Mouse (Mus musculus) ovary, postnatal 36 days (tissue): Measurements from ENCODE around the gene Ppp1ca.

Experiments
- DNase-seq: peaks from one replicate; pipeline ENCODE4 v3.0.0; 2022; ENCODE audit warnings: low spot score, mixed read lengths

Ppp1ca gene

DNA sequence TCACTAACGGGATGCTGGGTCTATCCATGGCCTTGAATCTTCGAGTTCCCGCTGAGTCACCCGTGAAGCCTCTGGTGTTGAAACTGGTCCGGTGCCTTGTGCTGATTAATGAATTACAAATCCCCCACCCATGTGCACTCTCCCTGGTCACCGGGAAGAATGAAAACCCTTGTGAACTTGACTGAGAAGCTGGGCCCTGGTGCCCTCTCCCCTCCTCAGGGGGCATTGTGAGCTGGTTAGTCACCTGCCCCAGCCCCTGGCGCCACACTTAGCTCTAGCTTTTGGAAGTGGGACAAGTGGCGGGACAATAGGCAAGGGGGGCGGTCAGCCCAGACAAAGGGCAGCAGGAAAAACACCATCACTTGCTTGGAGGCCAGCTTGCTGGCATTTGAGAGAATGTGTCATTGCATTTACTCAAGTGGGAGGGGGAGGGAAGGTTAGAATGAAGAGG, 21.7 kb downstream of the Ppp1ca start:
- no peak for DNase-seq

DNA sequence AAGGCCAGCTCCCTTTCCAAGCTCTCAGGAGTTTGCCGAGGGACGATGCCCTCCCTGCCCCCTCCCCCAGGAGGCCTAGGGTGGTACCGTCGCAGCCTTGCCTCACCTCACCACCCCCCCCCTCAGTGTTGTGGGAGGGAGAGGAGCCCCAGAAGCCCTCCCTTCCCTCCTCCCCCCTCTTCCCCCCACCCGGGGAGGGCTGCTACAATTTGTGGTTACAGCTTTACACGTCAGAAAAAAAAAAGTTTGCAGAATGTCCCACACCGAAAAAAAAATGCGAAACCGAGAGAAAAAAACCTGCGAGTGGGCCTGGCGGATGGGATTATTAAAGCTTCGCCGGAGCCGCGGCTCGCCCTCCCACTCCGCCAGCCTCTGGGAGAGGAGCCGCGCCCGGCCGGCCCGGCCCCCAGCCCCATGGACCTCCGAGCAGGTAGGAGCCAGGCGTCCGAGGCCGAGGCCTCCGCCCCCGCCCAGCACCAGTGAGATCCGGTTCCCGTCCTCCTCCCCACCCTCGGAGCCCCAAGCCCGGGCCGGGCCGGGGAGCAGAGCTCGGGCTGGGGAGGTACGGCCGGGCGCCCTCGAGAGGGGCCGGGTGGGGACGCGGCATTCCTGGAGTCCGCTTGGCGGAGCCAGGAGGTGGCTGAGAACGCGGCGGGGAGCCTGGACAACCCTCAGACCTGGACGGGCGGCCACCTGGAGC, 22.4 kb downstream of the Ppp1ca start, which contains the start of the genes Clcf1 and AC109138.7:
TSS of gene Clcf1 (plus strand) at position 168 of the 700 bp plus-strand sequence.
TSS of gene AC109138.7 (plus strand) at position 287 of the 700 bp plus-strand sequence.
- peak; percentile 58 for DNase-seq

DNA sequence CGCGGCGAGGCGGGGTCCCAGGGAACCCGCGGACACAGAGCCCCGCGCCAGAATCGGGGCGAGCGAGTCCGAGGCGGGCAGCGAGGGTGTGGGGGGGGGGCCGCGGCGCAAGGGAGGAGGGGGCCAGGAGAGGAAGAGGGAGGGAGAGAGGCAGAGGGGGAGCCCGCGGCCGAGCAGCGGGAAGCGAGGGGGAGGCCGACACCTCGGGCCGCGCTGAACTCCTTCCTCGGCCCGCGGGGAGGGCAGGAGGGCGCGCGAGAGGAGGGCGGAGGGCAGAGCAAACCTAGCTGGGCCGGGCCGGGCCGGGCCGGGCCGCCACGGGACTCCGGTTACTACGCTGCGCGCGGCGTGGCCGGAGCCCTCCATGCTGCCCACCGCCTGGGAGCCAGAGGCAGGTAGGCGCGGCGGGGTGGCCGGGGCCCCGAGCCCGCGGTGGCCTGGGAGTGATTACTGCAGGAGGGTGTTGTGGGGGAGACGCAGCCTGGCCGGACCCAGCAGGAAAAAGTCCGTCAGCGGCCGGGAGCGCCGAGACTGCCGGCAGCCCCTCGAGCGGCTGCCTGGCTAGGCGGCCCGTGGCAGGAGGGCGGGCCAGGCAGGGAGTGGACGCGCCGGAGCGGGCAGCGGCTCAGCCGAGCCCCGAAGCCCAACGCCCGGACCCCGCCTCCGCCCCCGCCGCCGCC, 23.0 kb downstream of the Ppp1ca start:
- no peak for DNase-seq

DNA sequence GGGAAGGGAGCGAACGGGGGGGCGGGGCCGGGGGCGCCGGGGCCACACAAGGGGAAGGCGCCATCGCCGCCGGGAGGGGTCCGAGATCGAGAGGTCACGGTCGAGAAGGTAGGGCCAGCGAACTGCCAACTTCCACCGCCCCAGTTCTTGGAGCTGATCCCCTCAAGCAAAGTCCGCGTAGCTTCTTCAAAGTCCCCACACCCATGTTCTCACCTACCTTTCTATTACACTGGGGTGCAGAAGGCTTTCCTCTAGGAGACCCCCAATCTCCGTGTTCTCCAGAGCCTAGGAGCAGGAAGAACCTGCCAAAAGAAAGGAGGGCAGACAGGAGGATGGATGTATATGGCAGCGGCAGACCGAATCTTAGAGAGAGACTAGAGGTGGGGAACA, 23.6 kb downstream of the Ppp1ca start:
- DNase-seq: no peak

DNA sequence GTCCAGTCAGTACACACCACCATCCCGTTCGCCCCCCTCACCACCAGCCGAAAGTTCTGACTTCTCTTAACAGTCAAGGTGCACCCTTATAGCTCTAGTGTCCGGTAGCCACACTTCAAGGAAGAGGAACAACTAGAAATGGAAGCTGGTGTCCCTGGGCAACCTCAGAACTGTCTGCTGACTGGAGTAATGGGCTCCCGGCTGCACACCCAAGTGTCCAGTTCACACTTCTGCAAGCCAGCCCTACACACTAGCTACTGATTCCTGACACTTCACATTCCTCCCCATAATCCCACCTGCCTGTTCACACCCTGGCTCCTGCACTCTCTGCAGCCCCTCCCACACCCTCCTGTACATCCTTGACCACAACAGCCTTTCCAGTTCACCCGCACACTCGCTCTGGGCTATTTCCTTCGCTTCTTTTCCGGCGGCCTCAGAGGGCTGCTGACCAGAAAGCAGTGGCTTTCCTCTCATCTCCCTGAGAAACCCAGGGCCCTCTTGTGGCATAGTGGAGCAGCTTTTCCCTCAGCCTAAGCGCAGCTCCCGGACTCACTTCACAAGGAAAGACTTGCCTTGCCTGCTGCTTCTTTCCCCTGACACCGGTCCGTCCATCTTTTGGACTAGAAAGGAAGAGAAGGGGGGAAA, 24.3 kb downstream of the Ppp1ca start:
- DNase-seq: no peak

DNA sequence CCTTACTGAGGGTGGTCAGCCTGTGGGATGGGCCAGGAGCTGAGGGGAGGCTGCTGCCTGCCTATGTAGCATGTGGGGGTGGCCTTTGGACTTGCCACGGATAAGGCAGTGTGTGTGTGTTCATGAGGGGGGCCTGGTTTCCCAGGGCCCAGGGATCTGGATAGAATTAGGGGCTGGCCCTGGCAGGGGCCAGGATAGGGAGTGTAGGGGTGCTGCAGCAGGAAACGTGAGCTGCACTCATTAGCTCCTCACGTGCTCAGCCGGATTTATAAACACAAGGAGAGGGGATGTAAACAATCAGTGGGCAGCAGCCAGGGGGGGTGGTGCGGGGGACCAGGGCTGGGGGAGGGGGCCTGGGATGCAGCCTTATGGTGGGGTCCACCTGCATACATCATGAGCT, 25.3 kb downstream of the Ppp1ca start:
- DNase-seq: no peak

DNA sequence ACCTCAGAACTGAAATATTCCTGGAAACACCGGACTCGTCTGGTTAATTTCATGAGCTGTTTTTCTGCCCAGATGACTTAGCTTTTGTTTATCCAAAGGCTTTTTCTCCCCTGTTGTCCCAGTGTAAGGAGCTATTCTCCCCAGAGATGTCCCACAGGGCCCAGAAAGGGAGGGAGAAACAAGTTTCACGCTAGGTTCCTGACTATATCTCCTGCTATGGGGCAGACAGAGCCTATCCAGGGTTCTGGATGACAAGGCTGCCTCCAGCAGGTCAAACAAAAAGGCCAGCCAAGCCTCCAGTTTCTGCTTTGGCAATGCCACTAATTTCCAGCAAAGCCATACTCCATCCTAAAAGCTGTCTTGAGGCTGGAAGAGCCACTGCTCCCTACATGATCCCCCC, 26.0 kb downstream of the Ppp1ca start:
- no peak for DNase-seq

DNA sequence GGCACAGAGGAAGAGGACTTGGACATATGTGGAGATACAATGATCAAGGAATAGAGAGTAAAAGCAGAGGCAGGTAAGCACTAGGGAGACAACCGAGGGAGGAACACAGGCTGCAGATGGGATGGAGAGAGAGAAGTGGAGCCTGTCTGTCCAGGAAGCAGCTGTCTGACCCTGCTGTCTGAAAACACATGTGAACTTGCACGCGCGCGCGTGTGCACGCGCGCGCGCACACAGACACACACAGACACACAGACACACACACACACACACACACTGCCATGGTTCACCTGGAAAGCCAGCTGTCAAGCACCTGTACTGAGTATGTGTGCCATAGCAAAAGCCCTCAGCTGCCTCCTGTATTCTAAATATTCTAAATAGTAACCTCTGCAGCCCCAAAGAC, 26.4 kb downstream of the Ppp1ca start:
- no peak for DNase-seq

DNA sequence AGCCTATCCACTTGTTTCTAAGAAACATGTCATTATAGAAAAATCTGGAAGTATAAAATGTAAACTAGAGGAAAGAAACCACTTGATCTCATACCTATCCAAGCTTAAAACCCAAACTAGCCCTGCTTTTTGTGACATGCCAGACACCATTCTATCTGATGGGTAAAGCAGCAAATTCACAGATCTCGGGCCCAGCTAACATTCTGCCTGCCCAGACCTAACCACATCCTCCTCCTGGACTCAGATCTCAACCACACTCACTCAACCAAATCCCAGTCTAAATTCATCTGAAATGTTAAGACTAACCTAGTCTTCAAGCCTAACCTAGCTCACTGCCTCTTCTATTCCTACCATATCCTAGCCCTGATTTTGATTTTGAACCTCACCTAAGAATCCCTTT, 26.9 kb downstream of the Ppp1ca start:
- no peak for DNase-seq

DNA sequence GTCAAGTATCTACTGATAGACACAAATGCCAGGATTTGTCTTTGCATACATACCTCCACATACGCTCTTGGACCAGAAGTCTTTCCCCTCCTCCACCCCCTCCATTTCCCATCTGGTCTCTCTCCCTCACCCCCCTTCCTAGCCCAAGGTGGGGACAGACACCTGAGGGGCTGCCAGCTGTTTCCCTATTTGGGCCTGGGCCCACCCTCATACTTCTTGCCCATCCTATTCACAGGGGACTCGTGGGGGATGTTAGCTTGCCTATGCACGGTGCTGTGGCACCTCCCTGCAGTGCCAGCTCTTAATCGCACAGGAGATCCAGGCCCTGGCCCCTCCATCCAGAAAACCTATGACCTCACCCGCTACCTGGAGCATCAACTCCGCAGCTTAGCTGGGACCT, 28.1 kb downstream of the Ppp1ca start:
- DNase-seq: no peak

DNA sequence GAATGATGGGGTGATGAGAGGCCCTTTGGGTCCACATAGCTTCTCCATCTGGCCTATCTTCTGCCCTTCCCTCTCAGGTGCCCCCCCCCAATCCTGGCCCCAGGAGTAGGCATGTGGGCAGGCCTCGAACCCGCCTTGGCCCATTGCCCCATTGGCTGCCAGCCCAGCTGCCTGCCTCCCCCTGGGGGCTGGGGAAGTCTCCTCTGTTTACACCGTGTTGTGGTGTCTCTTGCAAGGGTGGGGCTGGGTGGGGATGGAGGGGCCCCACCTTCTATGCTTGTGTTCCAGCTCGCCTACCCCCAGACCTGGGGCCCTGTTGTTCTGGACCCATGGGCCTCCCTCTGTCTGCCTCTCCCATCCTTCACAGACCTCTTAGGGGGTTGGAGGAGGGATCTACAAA, 28.6 kb downstream of the Ppp1ca start:
- DNase-seq: no peak

DNA sequence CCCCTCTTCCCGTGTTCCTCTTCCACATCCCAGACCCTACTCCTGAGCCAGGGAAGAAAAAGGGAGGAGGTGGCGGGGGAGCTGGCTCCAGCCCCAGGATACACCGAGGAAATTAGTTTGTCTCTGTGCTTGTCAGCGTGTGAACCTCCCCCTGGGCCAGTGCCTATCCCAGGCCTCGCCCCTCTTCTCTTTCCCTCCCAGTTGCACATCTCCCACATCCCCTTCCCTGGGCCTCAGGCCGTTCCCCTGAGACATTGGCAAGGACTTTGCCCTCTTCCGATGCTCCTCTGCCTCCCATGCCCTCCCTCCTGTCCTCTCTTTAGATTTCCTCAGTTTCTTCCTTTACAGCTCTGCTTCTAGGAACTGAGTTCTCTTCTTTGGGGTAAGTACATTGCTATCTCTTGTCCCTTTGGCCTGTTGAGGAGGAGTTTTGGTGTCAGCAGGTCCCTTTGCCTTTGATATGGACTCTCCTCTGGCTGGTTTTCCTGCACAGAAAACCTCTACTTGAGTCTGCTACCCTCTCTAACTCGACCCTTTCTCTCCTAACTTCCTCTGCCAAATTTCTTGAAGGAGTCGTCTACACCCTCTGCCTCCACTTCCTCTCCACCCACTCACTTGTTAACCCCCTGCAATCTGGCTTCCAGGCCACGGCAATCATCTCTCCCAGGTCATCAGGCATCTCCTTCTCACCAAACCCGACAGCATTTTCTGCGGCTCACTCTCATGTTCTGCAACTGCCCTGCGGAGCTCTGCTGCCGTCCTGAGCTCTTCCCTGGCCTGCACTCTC, 29.3 kb downstream of the Ppp1ca start:
- DNase-seq: no peak

DNA sequence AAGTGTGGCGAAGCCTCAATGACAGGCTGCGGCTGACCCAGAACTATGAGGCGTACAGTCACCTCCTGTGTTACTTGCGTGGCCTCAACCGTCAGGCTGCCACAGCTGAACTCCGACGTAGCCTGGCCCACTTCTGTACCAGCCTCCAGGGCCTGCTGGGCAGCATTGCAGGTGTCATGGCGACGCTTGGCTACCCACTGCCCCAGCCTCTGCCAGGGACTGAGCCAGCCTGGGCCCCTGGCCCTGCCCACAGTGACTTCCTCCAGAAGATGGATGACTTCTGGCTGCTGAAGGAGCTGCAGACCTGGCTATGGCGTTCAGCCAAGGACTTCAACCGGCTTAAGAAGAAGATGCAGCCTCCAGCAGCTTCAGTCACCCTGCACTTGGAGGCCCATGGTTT, 30.3 kb downstream of the Ppp1ca start:
- DNase-seq: no peak

DNA sequence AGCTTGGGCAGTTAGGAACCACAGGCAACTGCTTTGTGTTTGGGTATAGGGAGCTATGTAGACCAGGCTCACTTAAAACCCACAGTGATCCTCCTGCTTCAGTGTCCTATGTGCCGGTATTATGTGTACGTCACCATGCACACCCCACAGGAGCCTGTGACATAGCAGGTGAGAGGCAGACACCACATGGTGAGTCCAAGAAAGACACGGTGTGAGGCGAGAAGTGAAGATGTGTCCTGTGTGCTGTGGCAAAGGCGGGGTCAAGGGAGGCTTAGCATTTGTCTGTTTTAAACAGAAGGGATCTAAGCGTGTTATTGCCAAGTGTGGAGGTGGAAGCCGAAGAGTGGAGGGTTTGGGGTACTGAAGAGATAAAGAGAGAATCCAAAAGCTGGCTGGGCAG, 34.9 kb downstream of the Ppp1ca start:
- DNase-seq: no peak

DNA sequence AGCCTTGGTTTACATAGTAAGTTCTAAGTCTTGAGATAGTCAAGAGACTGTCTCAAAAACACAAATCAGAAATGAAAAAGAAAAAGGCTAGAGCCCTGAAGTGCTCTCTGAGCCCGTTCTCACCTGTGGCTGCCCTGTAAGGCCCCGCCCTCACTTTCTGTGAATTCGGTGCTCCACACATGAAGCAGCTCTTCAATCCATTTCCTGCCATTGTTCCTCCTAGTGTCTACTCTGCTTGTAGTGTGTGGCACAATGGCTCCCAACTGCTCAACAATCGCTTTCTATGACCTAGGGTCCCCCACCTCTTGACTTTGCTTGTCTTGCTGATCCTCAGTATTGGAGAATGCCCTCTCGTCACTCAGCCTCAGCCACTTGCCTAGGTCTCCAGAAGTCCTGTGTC, 35.6 kb downstream of the Ppp1ca start:
- no peak for DNase-seq

DNA sequence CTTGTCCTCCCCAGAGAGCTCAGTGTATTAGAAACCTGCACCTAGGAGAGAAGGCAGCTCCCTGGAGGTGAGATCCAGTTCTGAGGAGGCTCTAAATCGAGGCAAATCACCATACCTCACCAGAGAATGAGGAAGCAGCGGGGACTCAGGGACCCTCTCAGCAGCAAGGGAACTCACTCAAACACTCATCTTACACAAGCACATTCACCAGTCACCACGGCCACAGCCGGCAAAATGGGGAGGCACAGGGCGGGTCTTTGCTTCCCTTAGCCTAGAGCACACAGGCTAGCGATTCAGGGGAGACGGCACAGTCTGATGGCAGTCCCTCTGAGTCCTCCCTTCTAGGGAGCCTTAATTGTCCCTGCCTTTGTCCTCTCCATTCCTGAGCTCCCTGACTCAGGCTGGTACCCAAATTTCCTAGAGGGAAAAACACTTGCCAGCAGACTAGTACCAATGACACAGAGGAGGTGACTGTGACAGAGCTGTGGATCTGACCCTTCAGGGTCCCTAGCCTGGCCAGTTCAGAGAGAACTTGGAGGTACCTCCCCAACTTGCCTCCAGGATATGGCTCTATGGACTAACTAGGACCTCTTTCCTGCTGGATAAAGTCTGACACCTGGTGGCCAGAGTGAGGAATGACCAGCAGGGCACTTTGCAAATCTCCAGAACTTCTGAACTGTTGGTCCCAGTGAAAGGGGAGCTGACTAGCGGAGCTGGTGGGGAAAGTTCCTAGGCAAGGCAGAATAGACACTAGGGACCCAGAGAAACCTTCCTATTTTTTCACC, 36.2 kb downstream of the Ppp1ca start:
- DNase-seq: peak; percentile 57

DNA sequence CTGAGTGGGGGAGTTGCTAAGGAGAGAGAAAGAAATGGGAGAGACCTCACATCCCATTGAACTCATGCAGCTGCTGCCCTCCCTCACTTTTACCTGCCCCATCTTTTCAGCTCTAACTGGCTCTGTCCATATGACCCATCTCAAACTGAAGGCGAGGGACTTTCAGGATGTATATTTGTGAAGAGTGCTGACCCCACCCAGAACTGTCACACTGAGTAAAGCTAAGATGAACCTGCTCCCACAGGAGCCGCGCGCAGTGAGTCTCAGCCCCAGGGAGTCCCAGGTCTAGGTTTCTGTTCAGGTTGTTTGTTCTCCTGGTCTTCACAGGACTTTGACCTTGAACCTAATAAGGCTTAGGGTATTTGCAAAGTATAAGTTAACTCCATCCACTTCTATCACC, 37.0 kb downstream of the Ppp1ca start:
- DNase-seq: no peak

DNA sequence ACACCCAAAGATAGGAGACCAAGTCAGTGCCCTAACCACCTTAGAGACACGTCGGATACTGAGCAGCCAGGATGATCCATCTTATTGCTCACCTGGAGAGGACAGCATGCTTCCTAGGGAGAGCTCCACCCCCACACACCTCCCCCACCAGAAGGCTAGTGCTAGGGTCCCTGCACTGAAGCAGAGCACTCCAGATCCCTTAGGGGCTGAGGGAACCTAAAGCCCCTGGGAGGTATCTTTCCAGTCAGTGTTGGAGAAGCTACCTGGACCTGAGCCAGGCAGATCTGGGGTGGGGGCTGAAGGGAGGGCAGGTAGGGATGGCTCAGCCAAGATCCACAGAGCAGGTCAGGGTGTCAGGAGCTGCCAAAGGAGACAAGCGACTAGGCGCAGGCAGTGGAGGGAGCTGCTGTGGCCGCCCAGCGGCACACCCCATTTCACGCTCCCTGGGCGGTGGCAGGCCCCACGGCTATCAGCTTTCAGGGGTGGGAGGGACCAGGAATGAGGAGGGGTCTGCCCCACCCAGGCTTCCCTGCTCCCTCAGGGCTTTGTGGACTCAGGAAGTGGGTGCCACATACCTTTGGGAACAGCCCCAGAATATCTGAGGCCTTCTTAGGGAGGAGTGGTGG, 37.7 kb downstream of the Ppp1ca start:
- DNase-seq: peak; percentile 31

DNA sequence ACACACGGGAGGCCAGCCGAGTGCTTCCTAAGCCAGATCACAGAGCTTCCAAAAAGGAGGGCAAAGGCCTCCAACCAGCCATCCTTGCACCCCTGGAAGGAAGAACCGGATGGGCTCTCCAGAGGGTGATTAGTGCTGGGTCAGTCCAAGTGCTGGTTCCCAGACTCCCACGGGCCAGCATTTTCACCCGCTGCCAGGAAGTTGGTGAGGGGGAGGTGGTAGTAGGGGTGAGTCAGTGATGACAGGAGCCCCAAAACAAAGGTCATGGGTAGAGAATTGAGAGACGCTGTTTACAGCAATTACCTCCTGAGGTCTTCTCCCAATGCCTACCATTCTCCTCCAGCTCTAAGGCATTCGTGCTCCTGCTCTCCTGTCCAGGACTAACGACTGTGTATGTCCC, 38.5 kb downstream of the Ppp1ca start:
- DNase-seq: peak; percentile 34

DNA sequence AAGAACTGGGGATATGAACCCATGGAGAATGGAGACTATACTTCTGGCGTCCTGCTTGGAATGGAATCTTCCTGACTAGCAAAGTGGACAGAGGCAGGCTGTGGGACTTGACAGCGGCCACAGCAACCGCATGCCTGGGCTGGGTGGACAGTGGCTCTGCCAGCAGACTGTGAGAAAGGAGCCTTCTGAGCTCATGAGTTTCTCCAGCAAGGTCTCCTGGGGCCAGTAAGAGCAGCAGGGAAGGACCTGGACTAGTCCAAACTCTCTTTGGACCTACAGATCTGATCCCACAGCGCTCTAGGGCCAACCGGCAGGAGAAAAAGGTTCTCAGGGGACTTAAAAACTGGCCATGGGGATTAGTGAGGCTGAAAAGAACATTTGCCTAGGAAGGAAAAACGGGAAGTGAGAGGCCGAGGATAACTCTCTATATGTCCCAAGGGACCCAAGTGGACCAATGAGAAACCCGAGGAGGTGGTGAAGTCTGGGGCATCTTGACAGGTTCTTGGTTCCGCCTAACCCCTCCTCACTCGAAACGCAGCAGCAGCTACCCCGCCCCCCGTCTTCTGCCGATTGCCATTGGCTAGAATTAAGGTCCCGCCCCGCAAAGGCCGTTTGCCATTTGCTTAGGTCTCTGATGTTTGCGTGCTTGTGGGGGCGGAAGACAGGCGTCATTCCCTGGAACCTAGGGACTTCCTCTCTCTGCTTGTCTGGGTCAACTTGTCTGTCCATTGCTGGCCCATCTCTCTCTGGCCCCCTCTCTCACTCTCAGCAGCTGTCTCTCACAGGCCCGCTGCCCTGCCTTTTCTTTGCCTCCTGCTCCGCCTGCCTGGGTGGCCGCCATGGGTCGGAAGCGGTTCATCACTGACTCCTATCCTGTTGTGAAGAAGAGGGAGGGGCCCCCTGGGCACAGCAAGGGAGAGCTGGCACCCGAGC, 39.7 kb downstream of the Ppp1ca start, which contains the start of gene Pold4:
TSS of gene Pold4 (plus strand) at position 647 of the 933 bp plus-strand sequence.
- peak; percentile 93 for DNase-seq
